Mouse (Mus musculus) bone marrow macrophage, adult 2 months (primary cell): ENCODE data around the gene Ppp6r1. TPM values are rescaled to one million over a fixed set of nuclear protein-coding genes. Genes with fewer than 3 reads are reported as not detected.

Experiments
- H3K27ac ChIP-seq: 2 replicates; pipeline ENCODE4 v1.5.1; 2012; ENCODE audit warnings: low read depth, low read length; ENCODE audit not compliant: insufficient read depth
- H3K4me1 ChIP-seq: 2 replicates; pipeline ENCODE4 v1.6.1; 2012; ENCODE audit warnings: low read length; ENCODE audit not compliant: control insufficient read depth, insufficient read depth
- H3K4me3 ChIP-seq: 2 replicates; pipeline ENCODE4 v1.5.1; 2012; ENCODE audit warnings: mild to moderate bottlenecking, low read length, moderate library complexity; ENCODE audit not compliant: insufficient read depth
- CTCF ChIP-seq: IDR thresholded peaks from 2 replicates; pipeline ENCODE4 v1.5.1; 2012; ENCODE audit warnings: low read depth, mild to moderate bottlenecking, low read length, moderate library complexity
- POLR2A ChIP-seq: IDR thresholded peaks from 2 replicates; pipeline ENCODE4 v1.6.1; 2012; ENCODE audit warnings: mild to moderate bottlenecking, low read depth, low read length, borderline replicate concordance
- polyA plus RNA-seq: library from polyadenylated mRNA; stranded (reverse); fragments of >200 nt; gene quantifications from 2 replicates; pipeline ENCODE4 v1.2.4, GENCODE M21; 2012; ENCODE audit not compliant: missing spikeins, insufficient read depth, insufficient read length

The Ppp6r1 gene
- polyA plus RNA-seq, 1 experiment = 90.0 TPM

DNA sequence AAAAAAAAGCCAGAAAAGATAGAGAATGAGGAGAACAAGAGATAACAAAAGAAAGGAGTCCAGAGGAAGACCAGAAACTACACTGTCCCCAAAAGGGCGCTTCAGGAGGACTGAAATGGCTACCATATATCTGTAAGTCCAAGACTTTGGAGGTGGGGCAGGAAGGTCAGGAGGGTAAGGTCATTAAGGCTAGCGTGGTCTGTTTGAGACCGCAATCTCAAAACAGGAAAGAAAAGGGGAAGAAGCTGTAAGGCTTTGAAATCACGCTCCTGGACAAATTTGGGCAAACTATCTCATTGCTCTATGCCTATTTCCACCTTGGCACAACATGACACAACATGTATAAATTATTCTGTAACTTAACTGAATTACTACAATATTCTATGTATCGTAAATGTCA is 24.5 kb upstream of the Ppp6r1 start:
- TF ChIP-seq POLR2A (no peak), CTCF (no peak)
- H3K4me3 ChIP-seq = no peak overlapping the region
- 0 out of 2 replicates have a peak overlapping the region, but pooled peaks have one; percentile 15 for H3K27ac ChIP-seq
- peaks cover 14% of the 10 kb centered on the region for H3K4me1 ChIP-seq

DNA sequence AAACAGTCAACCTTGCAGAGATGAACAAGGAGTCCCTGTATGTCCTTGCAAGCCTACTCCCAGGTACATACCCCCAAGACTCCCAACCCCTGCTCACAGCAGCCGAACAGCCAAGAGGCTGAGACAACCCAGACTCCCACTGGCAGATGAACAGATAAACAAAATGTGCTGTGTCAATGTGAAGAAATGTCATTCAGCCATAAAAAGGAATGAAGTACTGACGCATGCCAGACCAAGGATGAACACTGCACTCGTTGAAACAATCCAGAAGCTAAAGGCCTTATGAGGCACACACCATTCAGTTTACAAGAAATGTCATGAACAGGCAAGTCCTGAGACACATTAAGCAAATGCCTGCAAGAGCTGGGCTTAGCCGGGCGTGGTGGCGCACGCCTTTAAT is 16.4 kb upstream of the Ppp6r1 start:
- no peak overlapping the region for H3K4me3 ChIP-seq
- H3K4me1 ChIP-seq = no peaks in the 10 kb centered on the region
- no peak overlapping the region for H3K27ac ChIP-seq
- TF ChIP-seq CTCF = no peak
- no peak for TF ChIP-seq POLR2A

DNA sequence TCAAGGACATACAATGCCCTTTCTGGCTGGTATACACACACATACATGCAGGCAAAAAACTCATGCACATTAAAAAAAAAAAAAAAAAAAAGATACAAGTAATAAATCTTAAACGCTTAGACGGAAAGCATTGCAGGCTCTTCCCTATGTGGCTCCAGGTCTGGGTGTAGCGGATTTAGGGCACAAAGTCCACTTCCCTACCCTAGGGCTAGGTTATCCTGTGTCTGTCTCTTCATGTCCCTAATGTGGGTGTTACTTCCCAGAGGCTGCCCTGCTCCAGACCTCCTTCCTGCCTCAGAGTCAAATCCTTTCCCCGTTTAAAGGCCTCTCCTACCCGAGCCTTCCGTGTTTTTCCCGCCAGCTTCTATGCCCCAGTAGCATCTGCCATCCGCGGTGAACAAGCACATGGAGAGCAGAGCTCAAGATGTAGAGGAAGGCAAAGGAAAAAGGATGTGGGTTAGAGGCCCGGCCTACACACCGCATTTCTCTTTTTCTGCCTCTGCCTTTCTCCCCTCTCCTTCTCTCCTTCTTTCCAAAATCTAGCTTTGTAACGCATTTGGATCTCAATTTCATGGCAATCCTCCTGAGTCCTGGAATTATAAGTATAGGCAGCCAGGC is 15.4 kb upstream of the Ppp6r1 start:
- H3K27ac ChIP-seq = no peak overlapping the region
- no peak for TF ChIP-seq CTCF
- TF ChIP-seq POLR2A = no peak
- H3K4me3 ChIP-seq = no peak overlapping the region
- no peaks in the 10 kb centered on the region for H3K4me1 ChIP-seq

DNA sequence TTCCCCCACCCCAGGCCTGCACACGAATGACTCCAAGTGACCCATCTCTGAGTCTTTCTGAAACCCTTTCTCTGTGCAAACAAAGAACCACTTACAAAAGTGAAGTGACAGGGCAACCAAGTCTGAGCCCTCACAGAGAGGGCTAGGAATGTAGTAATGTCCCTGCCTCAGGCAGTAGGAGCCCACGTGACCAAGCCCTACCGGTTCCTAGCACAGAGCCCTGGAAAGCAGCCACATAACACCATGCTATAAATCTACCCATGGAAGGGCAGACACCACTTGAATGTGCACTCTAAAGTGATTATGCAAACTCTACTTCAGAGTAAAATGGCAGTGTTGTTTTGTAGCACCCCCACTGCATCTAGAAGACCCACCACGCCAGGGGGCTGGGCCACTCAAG is 13.1 kb upstream of the Ppp6r1 start:
- no peak for TF ChIP-seq CTCF
- TF ChIP-seq POLR2A = no peak
- Histone ChIP-seq H3K27ac (no peak overlapping the region), H3K4me1 (no peaks in the 10 kb centered on the region), H3K4me3 (no peak overlapping the region)

DNA sequence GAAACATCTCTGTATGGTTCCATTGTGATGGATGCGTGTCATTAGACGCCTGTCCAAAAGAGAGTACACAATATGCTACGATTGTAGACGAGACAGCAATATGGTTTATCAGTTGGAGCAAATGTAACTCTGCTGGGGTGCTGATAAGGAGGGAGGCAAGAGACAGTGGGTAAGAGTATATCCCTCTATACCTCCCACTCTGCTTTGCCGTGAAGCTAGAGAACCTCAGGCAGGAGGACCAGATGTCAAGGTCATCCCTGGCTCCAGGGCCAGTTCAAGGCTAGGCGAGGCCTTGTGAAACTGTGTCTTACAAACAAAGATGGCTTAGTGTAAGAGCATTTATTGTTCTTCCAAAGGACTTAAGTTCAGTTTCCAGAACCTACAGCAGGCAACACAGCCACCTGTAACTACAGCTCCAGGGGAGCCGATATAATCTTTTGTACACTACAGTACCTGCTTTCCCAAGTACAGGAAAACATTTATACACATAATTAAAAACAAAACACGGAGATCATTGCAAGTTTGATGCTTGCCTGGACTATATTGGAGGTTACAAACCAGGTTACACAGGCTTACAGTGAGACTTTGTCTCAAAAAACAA is 11.9 kb upstream of the Ppp6r1 start:
- Histone ChIP-seq H3K4me1 (no peaks in the 10 kb centered on the region), H3K27ac (no peak overlapping the region), H3K4me3 (no peak overlapping the region)
- TF ChIP-seq CTCF (no peak), POLR2A (no peak)

DNA sequence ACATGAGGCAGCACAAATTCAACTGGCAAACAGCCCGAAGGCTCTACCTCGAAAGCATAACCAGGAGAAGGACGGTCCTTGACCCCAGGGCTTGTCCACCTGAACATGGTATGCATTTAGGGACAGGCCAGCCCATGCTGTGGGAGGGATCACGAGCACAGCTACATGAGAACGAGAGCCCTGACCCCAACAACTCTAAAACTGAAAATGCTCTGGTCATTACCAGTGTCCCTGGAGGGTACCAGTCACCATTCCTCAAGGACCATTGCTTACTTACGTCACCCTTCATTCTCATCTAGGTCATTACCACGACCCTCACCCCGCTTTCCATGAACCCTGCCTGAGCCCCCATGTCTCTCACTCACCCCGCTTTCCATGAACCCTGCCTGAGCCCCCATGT is 10.3 kb upstream of the Ppp6r1 start:
- no peak overlapping the region for H3K27ac ChIP-seq
- H3K4me3 ChIP-seq = no peak overlapping the region
- H3K4me1 ChIP-seq = no peaks in the 10 kb centered on the region
- TF ChIP-seq CTCF = no peak
- TF ChIP-seq POLR2A = no peak

DNA sequence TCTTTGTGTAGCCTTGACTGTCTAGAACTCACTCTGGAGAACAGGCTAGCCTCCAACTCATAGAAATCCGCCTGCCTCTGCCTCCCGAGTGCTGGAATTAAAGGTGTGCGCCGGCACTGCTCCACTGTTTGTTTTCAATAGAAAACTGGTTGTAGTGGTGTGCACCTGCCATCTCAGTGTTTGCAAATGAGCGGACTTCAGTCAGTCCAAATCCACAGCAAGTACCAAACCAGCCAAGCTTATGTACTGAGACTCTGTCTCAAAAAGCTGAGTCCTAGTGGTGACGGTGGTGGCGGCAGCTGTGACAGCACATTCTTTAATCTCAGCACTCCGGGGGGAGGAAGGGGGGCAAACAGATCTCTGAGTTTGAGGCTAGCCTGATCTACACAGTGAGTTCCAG is 9.7 kb upstream of the Ppp6r1 start:
- TF ChIP-seq CTCF = no peak
- no peak for TF ChIP-seq POLR2A
- H3K4me3 ChIP-seq = no peak overlapping the region
- no peak overlapping the region for H3K27ac ChIP-seq
- no peaks in the 10 kb centered on the region for H3K4me1 ChIP-seq

DNA sequence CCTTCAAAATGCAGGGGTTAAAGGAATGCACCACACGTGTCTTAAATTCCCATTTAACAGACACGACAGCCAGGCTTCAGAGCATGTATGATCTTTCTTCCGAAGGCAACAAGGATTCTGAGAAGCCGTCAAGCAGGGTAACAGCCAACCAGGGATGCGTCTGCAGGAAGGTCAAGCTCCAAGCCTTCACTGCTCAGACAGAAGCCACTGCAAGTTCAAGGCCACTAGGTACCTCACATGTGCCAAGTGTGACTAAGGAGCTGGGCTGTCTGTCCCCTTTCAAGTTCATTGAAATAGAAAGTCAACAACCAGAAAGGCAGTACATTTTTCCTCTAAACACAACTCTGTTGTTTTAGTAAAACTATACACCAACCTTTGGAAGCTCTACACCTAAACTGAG is 8.1 kb upstream of the Ppp6r1 start:
- Histone ChIP-seq H3K4me1 (no peaks in the 10 kb centered on the region), H3K4me3 (no peak overlapping the region), H3K27ac (no peak overlapping the region)
- no peak for TF ChIP-seq POLR2A
- no peak for TF ChIP-seq CTCF

DNA sequence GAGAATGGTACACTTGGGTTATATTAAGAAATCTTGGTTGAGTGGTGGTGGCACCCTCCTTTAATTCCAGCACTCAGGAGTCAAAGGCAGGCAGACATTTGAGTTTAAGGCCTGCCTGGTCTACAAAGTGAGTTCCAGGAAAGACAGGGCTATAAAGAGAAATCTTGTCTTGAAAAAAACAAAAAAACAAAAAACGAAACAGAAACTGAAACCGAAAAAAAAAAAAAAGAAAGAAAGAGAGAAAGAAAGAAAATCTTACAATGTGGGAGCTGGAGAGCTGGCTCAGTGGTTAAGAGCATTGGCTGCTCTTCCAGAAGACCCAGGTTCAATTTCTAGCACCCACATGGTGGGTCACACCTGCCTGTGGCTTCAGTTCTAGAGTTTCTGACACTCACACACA is 4.9 kb upstream of the Ppp6r1 start:
- H3K27ac ChIP-seq = no peak overlapping the region
- no peak overlapping the region for H3K4me3 ChIP-seq
- TF ChIP-seq POLR2A (no peak), CTCF (no peak)

DNA sequence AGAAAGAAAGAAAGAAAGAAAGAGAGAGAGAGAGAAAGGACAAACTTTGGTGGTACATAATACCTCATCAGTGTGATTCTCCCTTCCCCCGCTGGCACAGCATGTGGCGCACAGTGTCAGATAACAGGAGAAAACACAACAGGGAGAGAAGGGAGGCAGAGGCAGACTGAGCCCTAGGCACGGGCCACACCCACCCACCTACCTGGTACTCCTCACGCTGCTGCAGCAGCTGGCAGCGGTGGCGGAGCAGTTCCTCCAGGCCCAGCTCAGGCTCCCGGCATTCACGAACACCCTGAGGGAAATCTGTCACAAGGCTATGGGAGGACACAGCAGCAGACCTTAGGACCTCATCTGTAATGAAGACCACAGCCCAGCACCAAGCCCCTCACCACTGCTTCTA is 4.4 kb upstream of the Ppp6r1 start:
- no peak overlapping the region for H3K27ac ChIP-seq
- TF ChIP-seq CTCF = no peak
- no peak for TF ChIP-seq POLR2A
- H3K4me1 ChIP-seq = peaks cover 3% of the 10 kb centered on the region; the same call in 1 of the 2 replicates
- no peak overlapping the region for H3K4me3 ChIP-seq

More for the DNA sequence above, 4.9 kb upstream of the Ppp6r1 start:
- H3K4me1 ChIP-seq = peaks cover 3% of the 10 kb centered on the region; the same call in 1 of the 2 replicates

DNA sequence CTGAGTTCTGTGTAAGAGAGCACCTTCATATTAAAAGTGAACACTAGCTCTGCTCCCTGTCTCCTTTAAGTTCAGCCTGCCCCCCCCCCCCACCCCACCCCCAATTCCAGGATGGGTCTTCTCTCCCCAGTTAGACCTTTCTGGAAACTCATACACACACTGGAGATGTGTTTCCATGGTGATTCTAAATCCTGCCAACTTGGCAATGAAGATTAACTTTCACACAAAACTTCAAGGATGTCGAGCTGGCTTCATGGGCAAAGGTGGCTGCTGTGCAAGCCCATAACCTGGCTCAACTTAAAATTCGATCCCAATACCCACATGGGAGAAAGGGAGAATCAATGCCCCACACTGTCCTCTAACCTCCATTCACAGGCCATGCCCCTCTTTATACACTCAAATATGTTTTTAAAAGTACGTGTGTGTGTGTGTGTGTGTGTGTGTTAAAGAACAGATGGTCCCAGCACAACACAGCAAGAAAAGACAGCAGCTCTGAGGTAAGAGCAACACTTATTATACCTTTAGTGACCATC is 1.2 kb upstream of the Ppp6r1 start:
- H3K4me1 ChIP-seq = peaks cover 20% of the 10 kb centered on the region
- no peak for TF ChIP-seq POLR2A
- TF ChIP-seq CTCF = no peak
- no peak overlapping the region for H3K27ac ChIP-seq
- H3K4me3 ChIP-seq = no peak overlapping the region
